Mouse (Mus musculus) granulocyte monocyte progenitor cell, adult 5-6 weeks (primary cell): ENCODE measurements around the gene Ccdc69. TPM values are rescaled to one million over a fixed set of nuclear protein-coding genes. Genes with fewer than 3 reads are reported as not detected.
A peak's percentile ranks its signal among the peaks of the same experiment; 100 is the strongest.
"Not testable (repeated sequence)": the region's sequence is repeated elsewhere in the genome, so short reads cannot be mapped to it uniquely, and the experiment has no call there.

Experiments
- ATAC-seq: replicated peaks from 2 replicates; pipeline ENCODE4 v1.8.0; 2016; ENCODE audit warnings: mild to moderate bottlenecking, moderate TSS enrichment, inconsistent platforms; ENCODE audit not compliant: poor library complexity, severe bottlenecking
- total RNA-seq, 2 experiments: library from RNA; stranded (forward) in 1 of 2; stranded (reverse) in 1 of 2; fragments of 200-712, 200-1000 nt in 1 of 2; fragments of >200 nt in 1 of 2; fragmentation: Nextera tagmentation in 1 of 2; gene quantifications; 2 replicates each; pipeline ENCODE4 v1.2.3; 2014 to 2017

Gene Ccdc69
- total RNA-seq, 2 experiments from 2014 or later: 16.8 to 21.1 TPM

DNA sequence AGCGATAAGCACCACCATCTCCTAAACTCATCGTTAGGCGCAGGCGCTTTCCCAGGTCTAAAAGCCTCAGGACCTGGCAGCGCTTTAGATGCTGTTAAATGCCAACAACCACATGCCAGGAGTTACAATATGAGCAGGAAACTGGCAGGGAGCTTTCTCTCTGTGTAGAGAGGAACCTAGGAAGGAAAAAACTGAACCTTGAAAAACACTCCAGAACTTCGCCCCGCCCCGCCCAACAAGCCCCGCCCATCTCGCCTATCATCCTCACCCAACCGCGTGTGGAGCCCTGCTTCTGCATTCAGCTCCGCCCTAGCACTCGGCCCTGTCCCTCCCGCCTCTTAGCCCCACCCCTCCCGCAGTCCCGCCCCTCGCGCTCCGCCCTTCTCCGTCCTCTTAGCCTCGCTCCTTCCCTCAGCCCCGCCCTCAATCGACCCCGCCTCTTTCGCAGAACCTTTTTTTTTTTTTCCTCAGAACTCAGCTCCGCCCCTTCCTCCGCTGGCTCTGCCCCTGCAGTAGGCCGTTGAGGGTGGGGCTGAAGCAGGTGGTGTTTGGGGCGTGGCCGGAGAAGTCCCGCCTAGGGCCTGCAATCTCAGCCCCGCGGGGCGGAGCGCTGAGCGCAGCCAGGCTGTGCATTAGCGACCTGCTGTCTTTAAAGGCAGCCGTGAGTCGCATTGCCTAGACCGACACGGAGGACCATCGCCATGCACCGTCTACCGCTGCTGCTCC lies 19.7 kb upstream of the Ccdc69 start, which contains the start of gene Gm2a:
Gene Gm2a, plus strand, starts transcription at position 653 of the 726 bp plus-strand sequence.
- ATAC-seq: peak; percentile 93

DNA sequence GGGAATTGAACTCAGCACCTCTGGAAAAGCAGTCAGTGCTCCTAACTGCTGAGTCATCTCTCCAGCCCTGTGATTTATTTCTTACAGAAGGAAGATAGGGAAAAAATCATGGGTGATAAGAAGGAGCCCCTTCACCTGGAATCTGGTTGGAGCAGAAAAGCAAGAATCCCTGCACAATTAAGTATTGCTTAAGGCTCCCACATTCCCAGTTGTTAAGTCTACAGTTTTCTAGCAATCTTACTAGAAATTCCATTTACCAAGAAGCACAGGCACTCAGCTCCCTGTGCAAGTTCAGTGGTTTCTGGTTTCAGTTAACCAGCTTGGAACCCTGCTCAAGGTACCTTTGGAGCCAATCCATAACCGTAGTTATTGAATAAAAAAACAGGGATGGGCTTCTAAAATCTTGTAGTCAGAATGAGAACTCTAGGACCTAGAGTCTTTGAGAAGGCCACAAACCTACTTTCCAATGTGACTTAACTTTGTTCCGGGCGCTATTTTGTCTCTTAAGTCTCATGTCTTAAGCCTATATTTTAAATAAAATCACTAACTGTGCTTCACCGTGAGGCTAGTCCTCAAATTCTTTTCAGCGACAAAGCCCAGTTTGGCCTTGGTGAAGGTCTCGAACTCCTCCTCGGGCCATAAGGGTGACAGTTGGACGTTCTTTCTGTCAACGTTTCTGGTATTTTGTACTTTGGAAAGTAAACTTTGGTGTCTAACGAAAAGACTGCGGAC lies 19.0 kb upstream of the Ccdc69 start:
- ATAC-seq: no peak

DNA sequence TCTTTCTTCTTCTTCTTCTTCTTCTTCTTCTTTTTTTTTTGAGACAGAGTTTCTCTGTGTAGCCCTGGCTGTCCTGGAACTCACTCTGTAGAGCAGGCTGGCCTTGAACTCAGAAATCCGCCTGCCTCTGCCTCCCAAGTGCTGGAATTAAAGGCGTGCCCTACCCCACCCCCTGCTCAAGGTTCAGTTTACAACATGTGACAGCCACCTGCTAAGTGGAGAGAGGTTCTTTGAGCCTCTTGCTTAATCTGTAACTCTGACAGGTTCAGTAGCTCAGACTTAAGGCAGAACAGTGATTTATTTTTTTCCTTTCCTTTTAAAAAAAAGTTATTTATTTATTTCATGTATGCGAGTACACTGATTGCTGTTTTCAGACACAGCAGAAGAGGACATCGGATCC lies 18.4 kb upstream of the Ccdc69 start:
- ATAC-seq: not testable (repeated sequence)

DNA sequence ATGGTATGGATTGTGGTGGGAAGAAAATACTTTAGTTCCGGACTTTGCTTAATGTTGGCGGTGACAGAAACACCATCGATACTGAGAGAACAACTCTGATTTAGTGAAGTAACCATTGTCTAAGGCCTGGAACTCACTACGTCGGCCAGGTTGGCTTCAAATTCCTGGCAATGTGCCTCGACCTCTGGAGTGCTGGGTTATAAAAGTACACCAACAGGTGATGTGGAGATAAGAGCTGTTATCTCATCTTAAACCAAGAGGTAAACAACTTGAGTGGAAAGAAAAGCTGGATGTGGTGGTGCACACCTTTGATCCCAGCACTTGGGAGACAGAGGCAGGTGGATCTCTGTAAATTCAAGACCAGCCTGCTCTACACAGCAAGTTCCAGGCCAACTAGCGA lies 15.2 kb upstream of the Ccdc69 start:
- ATAC-seq: no peak

DNA sequence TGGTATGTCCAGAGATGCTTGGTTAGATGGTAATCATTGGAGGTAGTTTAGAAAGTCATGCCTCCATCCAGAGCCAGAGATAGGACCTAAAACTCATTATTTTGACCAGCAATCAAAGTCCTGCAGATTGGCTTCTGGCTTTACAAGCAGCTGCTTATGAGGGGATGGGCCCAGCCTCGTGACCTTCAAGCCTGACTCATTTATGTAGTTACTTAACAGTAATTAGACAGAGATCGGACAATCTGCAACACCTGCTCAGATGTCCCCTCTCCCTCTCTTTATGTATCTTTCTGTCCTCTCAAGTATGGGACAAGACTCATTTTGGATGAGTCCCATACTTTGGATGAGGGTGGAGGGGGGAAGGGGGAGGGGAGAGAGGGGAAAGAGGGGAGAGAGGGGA lies 12.0 kb upstream of the Ccdc69 start:
- no peak for ATAC-seq

DNA sequence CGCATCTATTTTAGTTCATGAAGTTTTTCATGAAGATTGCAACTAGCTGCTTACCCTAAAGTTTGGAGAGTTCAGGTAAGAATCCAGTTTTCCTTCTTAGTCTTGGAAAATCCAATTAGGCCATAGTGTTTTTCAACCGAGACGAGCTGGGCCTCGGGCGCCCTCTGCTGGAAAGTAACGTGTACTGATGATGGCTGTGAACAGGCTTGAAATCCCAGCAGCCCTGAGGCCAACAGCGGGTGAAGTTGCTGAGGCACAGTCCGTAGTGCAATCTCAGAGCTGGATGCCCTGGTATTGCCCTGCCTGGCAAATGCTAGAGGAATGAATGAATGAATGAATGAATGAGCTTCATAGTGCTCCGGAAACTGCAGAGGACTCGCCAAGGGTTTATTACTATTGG lies 9.1 kb upstream of the Ccdc69 start:
- ATAC-seq: peak; percentile 82

DNA sequence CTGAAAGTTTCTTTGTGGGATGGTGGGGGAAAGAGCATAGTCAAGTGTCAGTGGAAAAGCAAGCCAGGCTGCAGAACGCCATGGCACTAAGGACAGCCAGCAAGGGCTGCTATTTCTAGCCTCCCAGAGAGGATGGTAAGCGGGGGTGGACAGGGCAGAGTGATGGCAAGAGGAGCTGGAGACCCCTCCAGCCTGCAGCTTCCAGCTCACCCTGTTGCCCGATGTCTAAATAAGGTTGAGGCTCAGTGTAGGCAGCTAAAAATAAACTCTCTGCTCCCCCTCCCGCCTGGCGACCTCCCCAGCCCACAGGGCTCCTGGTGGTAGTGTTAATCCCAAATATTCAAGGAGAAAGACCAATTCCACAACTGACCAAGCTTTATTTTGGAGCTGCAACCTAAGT lies 7.5 kb upstream of the Ccdc69 start:
- ATAC-seq: no peak

DNA sequence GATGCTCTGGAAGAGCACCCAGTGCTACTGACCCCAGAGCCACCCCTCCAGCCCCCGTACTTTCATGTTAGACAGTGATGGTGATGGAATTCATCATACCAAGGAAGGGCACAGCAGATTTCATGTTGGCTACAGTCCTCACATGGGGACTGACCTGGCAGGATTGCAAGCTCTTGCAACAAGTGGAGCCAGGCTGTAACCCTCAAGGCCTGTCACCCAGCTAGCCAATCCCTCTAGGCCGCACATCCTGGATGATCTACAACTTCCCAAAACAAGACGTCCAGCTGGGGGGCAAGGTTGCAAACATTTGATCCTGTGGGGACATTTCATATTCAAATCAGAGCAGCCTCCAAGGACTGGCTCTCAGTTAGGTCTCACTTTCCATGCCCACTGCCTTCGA lies 6.7 kb upstream of the Ccdc69 start:
- ATAC-seq: no peak

DNA sequence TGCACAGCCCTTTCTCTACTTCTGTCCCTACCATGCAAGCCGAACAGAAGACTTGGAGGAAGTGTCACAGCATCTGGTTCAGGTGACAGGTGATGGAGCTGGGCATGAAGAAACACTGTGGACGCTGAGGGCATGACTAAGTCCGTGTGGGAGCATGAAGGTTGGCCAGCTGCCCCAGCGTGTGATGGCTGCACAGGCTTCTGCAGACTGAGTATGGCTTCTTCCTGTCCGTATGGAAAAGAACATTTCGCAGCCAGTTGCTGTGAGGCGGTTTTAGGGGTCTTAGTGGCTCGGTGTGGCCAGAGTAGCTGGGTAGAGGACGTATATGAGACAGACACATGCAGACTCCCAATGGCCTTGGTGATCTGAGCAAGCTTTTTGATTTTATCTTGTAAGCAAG lies 3.3 kb upstream of the Ccdc69 start:
- no peak for ATAC-seq

DNA sequence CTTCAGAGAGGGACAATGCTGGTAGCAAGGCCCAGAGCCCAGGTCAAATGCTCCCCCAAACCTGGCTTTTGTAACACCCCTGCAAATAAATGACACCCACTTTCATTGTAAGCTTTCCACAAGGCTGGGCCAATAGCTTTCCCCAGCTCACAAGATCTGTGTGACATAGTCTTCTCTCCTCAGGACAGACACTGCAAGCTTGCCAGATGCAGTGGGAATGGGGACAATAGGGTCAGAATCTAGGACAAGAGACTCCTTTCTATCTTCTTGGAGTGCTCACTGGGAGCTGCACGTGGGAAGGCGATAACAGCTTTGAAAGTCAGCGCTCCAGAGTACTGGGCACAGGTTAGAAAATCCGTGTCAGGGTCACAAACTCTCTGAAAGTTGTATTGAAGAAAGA lies 1.2 kb upstream of the Ccdc69 start:
- ATAC-seq: no peak

DNA sequence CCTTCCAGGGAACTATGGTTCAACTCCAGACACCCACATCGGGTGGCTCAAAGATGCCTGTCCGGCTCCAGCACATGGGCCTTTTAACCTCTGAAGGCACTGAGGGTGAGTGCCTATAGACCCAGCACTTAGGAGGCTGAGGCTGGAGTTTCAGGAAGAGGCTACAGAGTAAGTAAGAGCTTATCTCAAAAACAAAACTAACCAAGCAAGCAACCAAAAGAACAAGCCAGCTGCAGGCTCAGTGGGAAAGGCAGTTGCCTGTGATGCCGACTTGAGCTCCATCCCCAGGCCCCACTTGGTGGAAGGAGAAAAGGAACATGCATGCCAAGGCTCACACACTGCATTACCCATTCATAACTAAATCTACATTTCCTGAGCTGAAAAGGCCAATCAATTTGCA lies 571 bp upstream of the Ccdc69 start:
- ATAC-seq: no peak

DNA sequence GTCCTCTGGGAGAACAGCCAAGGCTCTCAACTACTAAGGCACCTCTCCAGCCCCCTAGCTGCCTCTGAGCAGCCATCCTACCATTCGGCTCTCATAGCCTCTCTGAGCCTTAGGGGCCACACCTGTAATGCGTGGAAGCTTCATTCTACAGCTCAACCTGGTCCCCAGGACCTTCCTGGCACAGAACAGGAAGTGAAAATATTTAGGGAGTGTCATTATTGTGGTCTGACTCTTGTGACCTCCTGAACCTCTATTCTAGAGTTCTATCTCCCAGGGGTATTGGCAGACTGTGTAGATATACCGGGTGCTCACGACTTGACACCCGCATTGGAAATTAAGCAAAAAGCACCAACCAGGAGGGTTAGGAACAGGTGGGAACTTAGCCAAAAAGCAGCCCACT lies 1.7 kb downstream of the Ccdc69 start:
- peak; percentile 41 for ATAC-seq

DNA sequence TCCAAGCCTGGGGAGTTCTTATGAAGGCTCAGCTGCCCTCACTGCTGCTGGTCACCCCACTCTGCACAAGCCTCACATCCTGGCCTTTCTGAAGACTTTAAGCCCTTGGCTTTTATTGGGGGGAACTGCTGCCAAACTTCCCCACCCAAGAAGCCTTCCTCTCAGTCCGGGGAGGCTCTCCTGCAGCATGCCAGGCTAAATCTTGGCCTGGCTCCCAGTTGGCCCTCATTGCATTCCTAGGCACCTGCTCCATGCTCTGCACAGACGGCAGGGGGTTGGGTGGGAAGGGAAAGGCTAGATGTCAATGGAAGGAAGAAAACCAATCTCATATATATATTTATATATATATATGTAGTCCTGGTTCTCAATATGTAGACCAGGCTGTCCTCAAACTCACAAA lies 2.3 kb downstream of the Ccdc69 start:
- ATAC-seq: no peak

DNA sequence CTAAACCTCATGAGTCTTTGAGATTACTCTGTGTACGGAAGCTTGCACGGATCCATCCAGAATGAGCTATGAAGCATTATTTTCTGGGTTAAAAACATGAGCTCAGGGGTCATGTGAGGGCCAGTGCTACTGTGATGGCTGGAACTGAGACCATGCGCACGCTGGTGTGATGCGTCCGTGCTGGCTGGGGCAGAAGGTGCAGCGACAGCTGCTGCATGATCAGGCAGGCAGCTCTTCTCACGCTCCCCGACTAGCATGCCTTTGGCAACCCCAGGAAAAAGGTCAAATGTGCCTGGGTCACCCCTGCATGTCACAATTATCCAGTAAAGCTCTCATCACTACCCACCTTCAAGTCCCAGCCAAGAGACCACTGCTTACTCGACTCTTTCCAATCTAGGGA lies 4.7 kb downstream of the Ccdc69 start:
- no peak for ATAC-seq

DNA sequence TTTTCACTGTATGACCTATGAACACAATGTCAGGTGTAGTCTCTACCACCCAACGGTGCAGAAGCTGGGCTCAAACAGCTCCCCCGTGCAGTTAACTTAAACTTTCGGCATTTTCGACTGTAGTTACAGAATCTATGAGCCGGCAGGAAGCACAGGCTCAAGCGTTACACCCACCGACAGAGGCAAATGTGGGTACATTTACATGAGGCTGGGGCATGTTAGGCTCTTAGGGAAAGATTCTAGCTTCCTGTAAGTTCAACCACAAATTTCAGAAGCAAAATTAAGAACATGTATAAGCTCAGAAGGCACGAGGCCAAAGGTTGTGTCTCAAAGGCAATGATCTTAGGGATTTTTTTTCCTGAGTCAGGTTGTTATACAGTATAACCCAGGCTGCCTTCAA lies 5.5 kb downstream of the Ccdc69 start:
- no peak for ATAC-seq

DNA sequence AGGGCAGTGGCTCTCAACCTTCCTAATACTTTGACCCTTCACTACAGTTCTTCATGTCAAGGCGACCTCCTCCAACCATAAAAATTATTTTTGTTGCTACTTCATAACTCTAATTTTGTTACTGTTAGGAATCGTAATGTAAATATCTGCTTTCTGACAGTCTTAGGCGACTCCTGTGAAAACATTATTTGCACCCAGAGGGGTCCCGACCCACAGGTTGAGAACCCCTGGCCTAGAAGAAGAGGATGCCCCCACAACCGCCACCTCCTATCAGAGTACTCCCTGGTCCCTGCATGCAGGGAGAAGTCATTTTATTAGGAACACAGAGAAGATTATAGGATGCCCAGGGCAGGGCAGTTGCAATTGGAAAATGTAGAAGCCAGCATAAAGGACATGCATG lies 6.6 kb downstream of the Ccdc69 start:
- no peak for ATAC-seq

DNA sequence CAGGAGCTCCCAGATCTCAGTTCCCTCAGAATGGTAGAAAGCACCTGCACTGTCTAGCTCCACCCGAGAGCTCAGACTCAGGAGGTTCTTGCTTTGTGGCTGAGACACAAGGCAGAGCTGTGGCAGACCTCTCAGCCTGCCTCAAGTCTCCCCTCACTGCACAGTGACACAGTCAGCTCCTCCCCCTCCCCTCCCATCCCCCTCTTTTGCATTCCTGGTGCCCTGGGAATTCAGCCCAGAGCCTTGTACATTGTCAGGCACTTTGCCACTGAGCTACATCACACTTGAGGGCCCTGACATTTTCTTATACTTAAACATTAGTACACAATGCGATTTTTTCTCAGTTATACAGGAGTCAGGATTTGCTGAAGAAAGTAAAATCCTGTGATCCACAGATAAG lies 8.9 kb downstream of the Ccdc69 start:
- no peak for ATAC-seq

DNA sequence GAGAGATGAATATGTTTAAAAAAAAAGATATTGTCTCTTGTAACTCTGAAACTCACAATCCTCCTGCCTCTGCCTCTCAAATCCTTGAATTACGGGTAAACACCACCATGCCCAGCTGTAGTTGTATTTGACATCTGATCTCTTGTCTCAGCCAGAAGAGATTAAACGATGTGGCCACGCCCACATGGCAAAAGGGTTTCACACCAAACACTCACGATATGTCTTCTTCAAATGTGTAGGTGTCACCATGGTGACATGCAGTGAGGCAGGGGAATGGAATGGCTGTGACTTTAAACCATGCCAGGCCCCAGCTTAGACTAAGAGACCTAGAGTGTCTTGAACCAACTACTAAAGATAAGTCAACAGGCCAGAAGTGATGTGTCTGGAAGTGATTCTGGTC lies 11.0 kb downstream of the Ccdc69 start:
- no peak for ATAC-seq

DNA sequence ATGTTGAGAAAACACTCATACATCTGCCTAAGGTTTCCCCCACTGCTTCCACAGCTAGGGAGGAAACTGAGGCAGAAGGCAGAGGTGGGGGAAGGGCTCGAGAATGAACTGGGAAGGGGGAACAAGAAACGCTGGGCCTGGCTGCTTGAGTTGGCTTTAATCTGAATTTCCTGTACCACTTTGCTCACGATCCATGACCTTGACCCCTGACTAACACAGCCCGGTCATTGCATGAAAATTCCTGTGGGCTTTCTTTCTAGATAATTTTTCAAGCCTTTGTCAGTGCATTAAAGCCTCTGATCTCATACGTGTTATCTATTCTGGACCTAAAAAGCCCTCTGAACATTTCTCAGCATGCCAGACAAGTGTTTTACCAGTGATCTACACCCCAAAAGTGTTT lies 15.1 kb downstream of the Ccdc69 start:
- no peak for ATAC-seq

DNA sequence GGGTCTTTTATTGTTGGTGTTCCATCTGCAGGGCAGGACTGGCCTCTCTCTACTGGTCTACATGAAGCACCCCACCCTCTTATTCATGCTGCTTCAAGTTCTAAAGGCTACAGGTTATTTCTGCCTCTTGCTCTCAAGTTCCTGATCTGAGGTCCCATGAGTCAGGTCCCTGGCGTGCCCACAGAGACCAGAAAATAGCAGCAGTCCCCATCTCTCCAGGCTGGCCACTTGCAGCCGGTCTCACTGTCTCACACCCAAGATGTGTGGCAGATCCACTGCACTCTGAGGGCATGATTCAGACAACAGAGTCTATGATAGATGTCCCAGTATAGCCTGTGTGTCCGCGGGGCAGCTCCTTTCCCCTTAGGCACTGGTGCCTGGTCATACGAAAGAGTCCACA lies 17.1 kb downstream of the Ccdc69 start:
- ATAC-seq: no peak

DNA sequence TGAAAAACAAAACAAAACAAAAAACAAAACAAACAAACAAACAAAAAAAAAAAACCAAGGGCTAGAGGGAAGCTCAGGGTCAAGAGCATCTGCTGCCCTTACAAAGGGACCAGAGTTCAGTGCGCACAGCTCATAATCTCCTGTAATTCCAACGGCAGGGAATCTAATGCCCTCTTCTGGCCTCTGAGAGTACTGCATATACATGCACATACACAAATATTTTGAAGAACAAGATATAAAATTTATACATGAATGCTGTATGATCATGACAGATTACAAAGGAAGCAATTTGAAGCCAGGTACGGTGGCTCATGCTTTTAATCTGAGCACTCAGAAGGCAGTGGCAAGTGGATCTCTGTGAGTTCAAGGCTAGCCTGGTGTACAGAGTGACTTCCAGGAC lies 20.4 kb downstream of the Ccdc69 start:
- no peak for ATAC-seq

DNA sequence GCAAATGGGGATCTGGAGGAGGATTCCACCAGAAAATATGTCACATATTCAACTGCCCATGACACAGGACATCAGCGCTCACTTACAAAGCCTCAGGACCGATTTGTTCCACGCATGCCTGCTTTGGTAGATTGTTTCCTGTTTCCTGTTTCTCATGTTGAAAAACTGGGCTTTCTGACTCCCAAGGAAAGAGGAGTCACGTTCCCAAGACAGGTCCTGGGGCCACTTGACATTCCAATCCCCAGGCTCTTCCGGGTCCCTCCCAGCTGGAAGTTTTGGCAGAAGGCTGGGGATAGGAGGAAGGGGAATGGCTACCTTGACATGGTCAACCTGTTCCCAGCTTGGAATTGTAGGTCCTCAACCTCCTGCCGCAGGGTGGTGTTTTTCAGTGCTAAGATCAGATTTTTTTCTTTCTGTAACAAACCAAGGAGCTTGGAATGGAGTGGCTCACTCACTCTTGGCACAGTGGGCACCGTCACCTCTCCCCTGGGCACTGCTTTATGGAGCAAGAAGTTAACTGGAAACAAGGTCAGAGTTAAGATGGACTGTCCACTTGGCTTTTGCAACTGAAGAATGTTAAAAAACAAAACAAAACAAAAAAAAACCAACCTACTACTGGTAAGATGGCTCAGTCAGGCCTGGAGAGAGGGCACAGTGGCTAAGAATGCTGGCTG lies 27.0 kb downstream of the Ccdc69 start:
- no peak for ATAC-seq
